Mouse (Mus musculus) heart, embryonic 13.5 days (tissue): Measurements from ENCODE around the gene Egfl8. TPM values are rescaled to one million over a fixed set of nuclear protein-coding genes. Genes with fewer than 3 reads are reported as not detected.

ENCODE experiments used
- ATAC-seq: fragments of 200-750 bp; cut with Nextera tagmentation; 2 replicates; pipeline ENCODE4 v1.8.0; 2017; ENCODE audit warnings: moderate TSS enrichment; ENCODE audit not compliant: insufficient number of reproducible peaks, low FRiP score, low TSS enrichment; ENCODE audit errors: extremely low read depth
- H3K27ac ChIP-seq: fragments of 300-500 bp; sonication (generic); replicated peaks from 2 replicates; pipeline ENCODE4 v1.5.1; 2015; ENCODE audit warnings: moderate library complexity, mild to moderate bottlenecking, inconsistent platforms
- H3K27me3 ChIP-seq: fragments of 300-500 bp; sonication (generic); replicated peaks from 2 replicates; pipeline ENCODE4 v1.6.1; 2015; ENCODE audit warnings: mild to moderate bottlenecking, inconsistent platforms
- H3K36me3 ChIP-seq: fragments of 300-500 bp; sonication (generic); 2 replicates; pipeline ENCODE4 v1.6.1; 2015; ENCODE audit warnings: mild to moderate bottlenecking, inconsistent platforms
- H3K4me1 ChIP-seq: fragments of 300-500 bp; sonication (generic); 2 replicates; pipeline ENCODE4 v1.6.1; 2015; ENCODE audit warnings: inconsistent platforms
- H3K4me2 ChIP-seq: fragments of 300-500 bp; sonication (generic); 2 replicates; pipeline ENCODE4 v1.6.1; 2015; ENCODE audit warnings: inconsistent platforms, mild to moderate bottlenecking, moderate library complexity
- H3K4me3 ChIP-seq: fragments of 300-500 bp; sonication (generic); 2 replicates; pipeline ENCODE4 v1.5.1; 2015; ENCODE audit warnings: moderate library complexity, mild to moderate bottlenecking, inconsistent platforms
- H3K9ac ChIP-seq: fragments of 300-500 bp; sonication (generic); 2 replicates; pipeline ENCODE4 v1.6.1; 2015; ENCODE audit warnings: inconsistent platforms, mild to moderate bottlenecking, moderate library complexity
- H3K9me3 ChIP-seq: fragments of 300-500 bp; sonication (generic); 2 replicates; pipeline ENCODE4 v1.6.1; 2016; ENCODE audit warnings: inconsistent platforms
- WGBS: fragments of 180-500 bp; shearing (Covaris S2); methylation state at CpG from one replicate; pipeline ENCODE4 v1.1.7; 2015; ENCODE audit warnings: mixed read lengths; 5-methylcytosine and 5-hydroxymethylcytosine counted together
- polyA plus RNA-seq: library from polyadenylated mRNA; unstranded; fragments of >200 nt; fragmentation: Nextera tagmentation; extraction: Ambion mirVana; gene quantifications from 2 replicates; pipeline ENCODE4 v1.2.1, GENCODE M21; 2015

Egfl8 gene
- polyA plus RNA-seq, 1 experiment from 2014 or later, result 1.2 TPM

- Histone ChIP-seq H3K4me3 (peak overlapping the region; percentile 99), H3K9me3 (no peaks in the 10 kb centered on the region), H3K9ac (peak overlapping the region; percentile 93), H3K36me3 (peaks cover 48% of the 10 kb centered on the region), H3K27ac (no peak overlapping the region), H3K4me1 (peaks cover 29% of the 10 kb centered on the region), H3K27me3 (no peaks in the 10 kb centered on the region), H3K4me2 (peak overlapping the region; percentile 81)
- WGBS, result 82% methylated on average over 16 of the region's 16 CpGs
- no peak for ATAC-seq
Observed at GRCm38 (mm10) chr17:34648141-34648890, 32.5 kb upstream of the Egfl8 start.

- Histone ChIP-seq H3K27me3 (no peaks in the 10 kb centered on the region), H3K4me3 (peak within 1 kb of the TSS; percentile 99), H3K9ac (peak within 1 kb of the TSS; percentile 93), H3K4me1 (peaks cover 29% of the 10 kb centered on the region), H3K36me3 (peaks cover 36% of the 10 kb centered on the region), H3K9me3 (no peaks in the 10 kb centered on the region), H3K27ac (peak within 1 kb of the TSS; percentile 66), H3K4me2 (peak within 1 kb of the TSS; percentile 81)
- peak; percentile 94 for ATAC-seq
- WGBS, result 2% methylated on average over 66 of the region's 66 CpGs
Observed at GRCm38 (mm10) chr17:34646906-34647787, 31.4 kb upstream of the Egfl8 start, which contains the start of gene Atf6b. Atf6b (plus strand) TSS chr17:34647146.

- Histone ChIP-seq H3K27me3 (no peaks in the 10 kb centered on the region), H3K4me2 (peak overlapping the region; percentile 81), H3K9ac (no peak overlapping the region), H3K4me1 (peaks cover 34% of the 10 kb centered on the region), H3K36me3 (peaks cover 26% of the 10 kb centered on the region), H3K27ac (no peak overlapping the region), H3K9me3 (no peaks in the 10 kb centered on the region), H3K4me3 (peak overlapping the region; percentile 99; the same call in 1 of the 2 replicates)
- ATAC-seq, result no peak
- WGBS, result 82% methylated on average over 30 of the region's 30 CpGs
Observed at GRCm38 (mm10) chr17:34645831-34646511, 30.2 kb upstream of the Egfl8 start.

GRCm38 (mm10) chr17:34645256-34645829 lies 29.6 kb upstream of the Egfl8 start:
- peak overlapping the region; percentile 81 for H3K4me2 ChIP-seq
- H3K4me1 ChIP-seq, result peaks cover 40% of the 10 kb centered on the region
- H3K27me3 ChIP-seq, result no peaks in the 10 kb centered on the region
- WGBS, result 36% methylated on average over 10 of the region's 10 CpGs
- peak overlapping the region; percentile 87 for H3K9ac ChIP-seq
- H3K4me3 ChIP-seq, result peak overlapping the region; percentile 69
- H3K27ac ChIP-seq, result peak overlapping the region; percentile 86
- no peak for ATAC-seq
- H3K9me3 ChIP-seq, result no peaks in the 10 kb centered on the region
- H3K36me3 ChIP-seq, result peaks cover 20% of the 10 kb centered on the region

- H3K9me3 ChIP-seq, result no peaks in the 10 kb centered on the region
- H3K4me3 ChIP-seq, result peak within 1 kb of the TSS; percentile 69
- H3K27me3 ChIP-seq, result no peaks in the 10 kb centered on the region
- H3K36me3 ChIP-seq, result peaks cover 12% of the 10 kb centered on the region
- peak within 1 kb of the TSS; percentile 86 for H3K27ac ChIP-seq
- peak within 1 kb of the TSS; percentile 87 for H3K9ac ChIP-seq
- H3K4me1 ChIP-seq, result peaks cover 41% of the 10 kb centered on the region
- WGBS, result 1% methylated on average over 16 of the region's 16 CpGs
- H3K4me2 ChIP-seq, result peak within 1 kb of the TSS; percentile 81
- ATAC-seq, result peak; percentile 67
Observed at GRCm38 (mm10) chr17:34644608-34645007, 28.8 kb upstream of the Egfl8 start, which contains the start of gene Fkbpl. Fkbpl (plus strand) TSS chr17:34644764.

GRCm38 (mm10) chr17:34643944-34644343 lies 28.2 kb upstream of the Egfl8 start:
- 70% methylated on average over 10 of the region's 10 CpGs for WGBS
- no peak overlapping the region for H3K4me3 ChIP-seq
- no peak for ATAC-seq
- peaks cover 6% of the 10 kb centered on the region for H3K36me3 ChIP-seq
- H3K9ac ChIP-seq, result no peak overlapping the region
- peak overlapping the region; percentile 81; the same call in 1 of the 2 replicates for H3K4me2 ChIP-seq
- no peaks in the 10 kb centered on the region for H3K9me3 ChIP-seq
- peaks cover 41% of the 10 kb centered on the region for H3K4me1 ChIP-seq
- no peak overlapping the region for H3K27ac ChIP-seq
- H3K27me3 ChIP-seq, result no peaks in the 10 kb centered on the region

- Histone ChIP-seq H3K4me2 (no peak overlapping the region), H3K9ac (no peak overlapping the region), H3K4me1 (peaks cover 39% of the 10 kb centered on the region), H3K27me3 (no peaks in the 10 kb centered on the region), H3K9me3 (no peaks in the 10 kb centered on the region), H3K27ac (no peak overlapping the region), H3K4me3 (no peak overlapping the region), H3K36me3 (peaks cover under 1% of the 10 kb centered on the region; the same call in 1 of the 2 replicates)
- ATAC-seq, result no peak
- 80% methylated on average over 4 of the region's 4 CpGs for WGBS
Observed at GRCm38 (mm10) chr17:34643379-34643778, 27.6 kb upstream of the Egfl8 start.

GRCm38 (mm10) chr17:34641945-34642344 lies 26.2 kb upstream of the Egfl8 start:
- 66% methylated on average over 3 of the region's 3 CpGs for WGBS

GRCm38 (mm10) chr17:34640778-34641601 lies 25.2 kb upstream of the Egfl8 start:
- Histone ChIP-seq H3K27me3 (peaks cover 11% of the 10 kb centered on the region; the same call in 1 of the 2 replicates), H3K36me3 (no peaks in the 10 kb centered on the region), H3K27ac (peak overlapping the region; percentile 79), H3K4me2 (peak overlapping the region; percentile 19), H3K9me3 (no peaks in the 10 kb centered on the region), H3K4me3 (no peak overlapping the region), H3K4me1 (peaks cover 23% of the 10 kb centered on the region), H3K9ac (peak overlapping the region; percentile 62)
- ATAC-seq, result no peak
- 18% methylated on average over 11 of the region's 11 CpGs for WGBS

More at GRCm38 (mm10) chr17:34641945-34642344, 26.2 kb upstream of the Egfl8 start:
- Histone ChIP-seq H3K4me3 (no peak overlapping the region), H3K27me3 (peaks cover 8% of the 10 kb centered on the region; the same call in 1 of the 2 replicates), H3K36me3 (no peaks in the 10 kb centered on the region), H3K4me1 (peaks cover 30% of the 10 kb centered on the region), H3K4me2 (no peak overlapping the region), H3K9ac (no peak overlapping the region), H3K27ac (peak overlapping the region; percentile 79; the same call in 1 of the 2 replicates), H3K9me3 (no peaks in the 10 kb centered on the region)
- no peak for ATAC-seq
